Mouse (Mus musculus) urinary bladder, postnatal 14 days (tissue): ENCODE measurements around the gene Nup37.
A peak's percentile ranks its signal among the peaks of the same experiment; 100 is the strongest.

Experiments
- DNase-seq: peaks from one replicate; pipeline ENCODE4 v3.0.0; 2021; ENCODE audit warnings: low spot score

The Nup37 gene

GRCm38 (mm10) chr10:88146707-88147477 is at the start of gene Nup37, which contains the start of gene Parpbp:
Nup37 (plus strand) TSS chr10:88146992.
Parpbp (minus strand) TSS chr10:88146941.
- peak; percentile 86 for DNase-seq

DNA sequence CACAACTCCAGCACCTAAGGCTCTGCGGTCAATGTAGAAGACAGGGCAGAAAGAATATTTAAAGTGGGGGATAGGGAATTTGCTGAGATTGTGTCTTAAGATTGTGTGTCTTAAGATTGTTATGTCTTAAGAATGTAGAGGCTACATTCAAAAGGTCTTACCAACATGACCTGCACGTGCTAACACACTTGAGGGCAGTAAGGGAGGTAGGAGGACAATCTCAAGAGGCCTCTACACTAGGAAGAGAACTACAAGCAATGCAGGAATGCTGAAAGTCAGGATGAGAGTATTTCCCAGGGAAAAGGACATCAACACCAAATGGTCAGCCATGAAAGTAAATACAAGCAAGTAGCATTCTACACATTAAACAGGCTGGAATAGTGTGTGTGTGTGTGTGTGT is 40.6 kb upstream of the Nup37 start:
- no peak for DNase-seq

DNA sequence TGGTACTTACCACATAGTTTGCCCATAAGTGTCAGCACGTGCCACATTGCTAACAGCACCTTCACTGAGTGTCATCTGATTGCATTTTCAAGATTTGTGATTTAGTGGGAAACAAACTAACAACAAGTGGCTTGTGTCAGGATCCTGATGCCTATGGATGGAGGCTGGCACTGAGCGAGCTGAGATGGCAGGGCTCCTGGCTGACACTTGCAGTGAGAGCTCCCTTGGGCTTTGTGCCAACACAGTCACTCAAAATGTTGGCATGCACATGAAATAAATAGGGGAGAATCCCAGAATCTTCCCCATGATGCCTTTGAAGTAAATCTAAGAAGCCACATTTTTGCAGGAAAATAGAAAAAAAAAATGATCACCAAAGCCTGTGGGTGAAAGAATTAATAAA is 33.5 kb upstream of the Nup37 start:
- no peak for DNase-seq

DNA sequence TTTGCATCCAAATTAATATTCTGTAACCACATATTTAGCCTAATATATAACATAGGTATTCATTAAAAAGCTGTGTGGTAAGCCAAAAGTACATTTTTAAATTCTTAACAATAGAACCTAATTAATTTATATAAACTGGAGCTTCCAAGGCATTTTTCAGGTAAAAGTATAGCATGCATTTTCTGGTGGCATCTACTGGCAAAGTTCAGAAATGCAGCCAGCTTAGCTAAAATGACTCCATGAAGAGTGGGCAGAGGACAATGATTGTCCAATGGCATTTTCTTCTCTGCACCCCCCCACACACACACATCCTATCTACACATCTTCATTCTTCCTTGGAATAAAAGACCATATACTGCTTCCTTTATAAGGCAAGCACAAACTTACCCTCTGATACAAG is 27.1 kb upstream of the Nup37 start:
- DNase-seq = no peak

DNA sequence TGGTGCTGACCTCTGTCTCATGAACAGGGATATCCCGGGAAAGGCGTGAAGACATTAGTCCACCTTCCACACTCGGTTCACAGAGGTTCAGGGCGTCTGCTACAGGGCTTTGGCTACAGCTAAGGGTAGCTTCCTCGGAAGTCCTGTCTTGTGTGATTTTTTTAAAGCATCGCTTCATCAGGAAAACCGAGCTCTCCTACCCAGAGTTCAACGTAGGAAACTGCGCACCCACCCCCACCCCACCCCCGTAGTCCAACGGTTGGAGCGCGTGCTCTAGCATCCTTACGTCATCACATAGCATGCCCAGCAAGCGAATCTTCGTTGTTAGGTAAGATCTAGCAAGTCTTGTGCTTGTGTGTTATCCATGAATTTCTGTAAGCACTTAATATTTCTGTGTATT is 11.2 kb upstream of the Nup37 start:
- no peak for DNase-seq

DNA sequence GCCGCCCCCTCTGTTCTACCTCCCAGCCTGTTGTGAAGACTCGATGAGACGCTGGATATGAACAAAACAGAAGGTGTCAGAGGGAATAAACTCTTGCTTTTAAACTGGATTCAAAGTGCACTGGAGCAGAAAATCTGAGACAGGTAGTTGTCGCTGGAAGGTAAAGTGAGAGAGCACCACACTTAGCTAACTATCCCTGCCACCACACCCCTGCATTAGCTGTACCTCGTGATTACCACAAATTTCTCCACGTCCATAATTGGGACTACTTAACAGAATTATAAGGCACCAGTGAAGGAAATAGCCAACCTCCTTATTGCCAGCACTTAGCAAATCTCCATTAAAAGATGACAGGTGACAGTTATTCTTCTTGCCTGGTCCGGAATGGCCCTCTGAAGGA is 605 bp upstream of the Nup37 start:
- DNase-seq = no peak

DNA sequence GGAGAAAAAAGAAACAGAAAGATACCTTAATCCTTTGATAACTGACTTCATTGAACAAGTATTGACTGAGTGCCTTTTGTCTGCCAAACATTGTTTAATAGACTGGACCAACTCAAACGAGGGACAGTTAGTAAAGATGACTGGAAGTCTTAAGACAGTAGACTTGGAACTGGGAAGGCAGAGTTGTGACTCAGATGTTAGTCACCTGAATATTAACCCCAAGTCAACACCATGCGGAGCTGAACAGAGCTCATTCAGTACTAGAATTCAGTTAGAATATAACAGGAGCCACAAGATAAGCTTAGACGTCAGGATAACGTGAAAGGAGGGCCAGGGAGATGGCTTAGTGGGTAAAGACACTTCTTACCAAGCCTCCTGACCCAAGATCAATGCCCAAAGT is 3.6 kb downstream of the Nup37 start:
- no peak for DNase-seq

DNA sequence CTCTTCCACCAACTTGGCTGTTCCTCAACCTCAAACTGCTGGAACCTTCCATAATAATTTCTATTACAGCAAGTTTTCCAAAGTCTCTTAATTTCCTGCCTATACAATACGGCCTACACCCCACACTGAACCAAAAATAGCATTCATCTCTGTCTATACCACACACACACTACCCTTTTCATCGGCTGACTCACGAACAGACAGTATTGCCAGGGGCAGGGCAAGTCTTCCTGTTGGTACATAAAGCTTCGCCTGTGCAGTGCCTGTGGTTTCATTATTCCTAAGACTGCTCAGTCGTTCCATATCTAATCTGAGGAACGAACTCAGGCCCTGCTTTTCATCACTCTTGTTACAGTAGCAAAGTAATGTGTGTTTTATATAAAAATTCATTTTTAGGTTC is 4.9 kb downstream of the Nup37 start:
- DNase-seq = no peak

DNA sequence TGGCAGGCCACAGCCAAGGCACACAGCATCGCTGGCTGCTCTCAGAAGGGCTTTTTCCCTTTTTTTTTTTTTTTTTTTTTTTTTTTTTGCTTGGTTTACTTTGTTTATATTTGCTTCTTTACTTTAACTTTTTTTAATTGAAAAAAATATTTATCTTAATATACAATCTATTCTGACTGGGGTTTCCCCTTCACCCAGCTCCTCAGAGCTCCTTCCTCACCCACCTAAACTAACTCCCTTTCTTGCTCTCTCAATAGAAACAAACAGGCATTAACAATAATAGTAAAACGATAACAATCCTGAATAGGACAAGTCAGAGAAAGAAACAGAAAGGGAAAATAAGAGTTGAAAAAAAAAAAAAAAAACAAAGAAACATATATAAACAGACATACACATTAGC is 15.3 kb downstream of the Nup37 start:
- no peak for DNase-seq

DNA sequence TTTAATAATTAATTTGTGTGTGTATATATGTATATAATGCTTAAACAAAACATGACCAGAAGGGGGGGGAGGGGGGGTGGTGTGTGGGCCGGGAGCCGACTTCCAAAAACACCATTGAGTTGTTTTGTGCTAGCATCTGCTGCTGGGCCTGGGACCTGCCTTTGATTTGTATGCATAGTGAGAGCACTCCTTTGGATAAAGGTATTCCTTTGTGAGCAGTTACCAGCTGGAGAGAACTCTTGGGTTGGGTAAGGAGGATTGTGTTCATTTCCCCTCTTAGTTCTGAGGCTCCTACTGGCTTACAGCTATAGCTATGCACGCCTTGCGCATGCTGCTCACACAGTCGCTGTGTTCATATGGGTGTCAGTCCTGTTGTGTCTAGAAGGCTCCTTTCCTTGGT is 15.9 kb downstream of the Nup37 start:
- DNase-seq = no peak

DNA sequence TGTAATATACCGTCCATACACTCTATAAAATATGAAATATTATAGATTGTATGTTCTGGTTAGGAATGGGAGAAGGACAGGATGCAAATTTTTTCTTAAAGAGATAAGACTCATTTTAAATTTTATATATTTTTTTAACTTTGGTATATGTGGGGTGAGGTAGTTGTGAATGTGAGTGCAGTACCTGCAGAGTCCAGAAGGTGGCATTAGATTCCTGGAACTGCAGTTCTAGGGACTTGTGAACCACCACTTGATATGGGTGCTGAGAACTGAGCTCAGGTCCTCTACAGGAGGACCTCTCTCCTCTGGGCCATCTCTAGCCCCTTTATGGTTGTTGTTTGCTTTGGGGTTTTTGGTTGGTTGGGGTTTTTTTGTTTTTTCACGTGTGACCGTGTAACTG is 19.4 kb downstream of the Nup37 start:
- DNase-seq = no peak

- DNase-seq = no peak
Observed at GRCm38 (mm10) chr10:88167438-88168077, 20.8 kb downstream of the Nup37 start.

GRCm38 (mm10) chr10:88200541-88200940 is 53.7 kb downstream of the Nup37 start:
- no peak for DNase-seq

DNA sequence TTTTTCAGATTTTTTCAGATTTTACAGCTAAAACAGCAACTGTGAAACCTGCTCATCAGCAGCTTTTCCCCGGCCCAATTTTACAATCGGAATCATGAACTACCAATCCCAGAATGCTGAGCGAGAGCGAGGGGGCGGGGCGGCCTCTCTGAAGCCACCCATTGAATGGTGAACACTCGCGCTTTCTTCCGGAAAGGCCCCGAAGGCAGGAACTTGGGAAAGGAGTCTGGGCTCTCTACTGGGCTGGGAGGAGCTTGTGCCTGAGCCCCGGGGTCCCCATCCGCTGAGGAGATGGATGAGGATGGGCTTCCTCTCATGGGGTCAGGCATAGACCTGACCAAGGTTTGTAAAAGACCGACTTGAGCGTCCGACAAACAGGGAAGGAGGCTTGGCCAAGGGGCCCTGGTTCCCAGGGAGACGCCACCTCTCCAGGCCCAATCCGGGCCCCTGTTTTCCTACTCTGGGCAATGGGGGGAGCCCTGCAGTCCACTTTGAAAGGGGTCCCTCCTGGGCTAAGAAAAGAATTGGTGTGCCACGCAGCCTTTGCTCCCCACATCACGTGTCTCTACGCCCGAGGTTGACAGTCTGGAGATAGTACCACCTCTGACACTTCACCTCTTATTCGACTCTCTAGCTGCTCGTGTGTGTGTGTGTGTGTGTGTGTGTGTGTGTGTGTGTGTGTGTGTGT is 54.3 kb downstream of the Nup37 start, which contains the start of gene Washc3:
Gene Washc3 (plus strand): TSS at position 143 of the 688 bp plus-strand sequence.
- DNase-seq = peak; percentile 93

DNA sequence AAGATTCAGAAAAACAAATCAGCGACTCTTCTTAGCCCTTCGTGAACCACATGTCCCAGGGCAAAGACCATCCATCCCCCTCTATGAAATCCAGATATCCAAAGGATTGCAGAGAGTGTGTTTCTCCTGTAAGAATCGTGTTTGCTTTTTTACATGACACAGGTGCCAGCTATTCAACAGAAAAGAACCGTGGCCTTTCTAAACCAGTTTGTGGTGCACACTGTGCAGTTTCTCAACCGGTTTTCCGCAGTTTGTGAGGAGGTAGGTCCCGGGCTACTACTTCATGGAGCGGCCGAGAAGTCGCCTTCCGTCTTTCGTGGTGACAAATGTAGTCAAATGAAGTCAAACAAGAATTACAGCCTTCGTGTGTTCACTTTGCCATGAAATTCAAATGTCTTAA is 54.9 kb downstream of the Nup37 start:
- no peak for DNase-seq

GRCm38 (mm10) chr10:88202581-88202980 is 55.8 kb downstream of the Nup37 start:
- no peak for DNase-seq

- DNase-seq = no peak
Observed at GRCm38 (mm10) chr10:88203236-88203635, 56.4 kb downstream of the Nup37 start.

DNA sequence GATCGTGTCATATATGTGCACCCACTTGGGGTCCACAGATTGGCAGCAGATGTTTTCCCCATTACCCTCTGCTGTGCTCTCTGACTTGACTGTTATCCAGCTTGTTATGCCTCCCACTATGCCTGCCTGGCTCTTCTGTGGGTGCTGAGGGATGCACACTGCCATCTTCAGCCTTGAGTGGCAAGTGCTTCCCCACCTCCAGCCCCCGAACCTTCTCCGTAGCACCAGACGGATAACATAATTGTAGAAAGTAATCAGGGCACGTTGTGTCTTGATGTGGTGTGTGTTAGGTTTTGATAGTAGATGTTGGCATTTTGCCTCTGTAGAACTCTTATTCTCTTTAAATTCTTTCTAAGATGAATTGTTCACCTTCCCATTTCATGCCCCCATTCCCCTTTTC is 65.9 kb downstream of the Nup37 start:
- DNase-seq = no peak

DNA sequence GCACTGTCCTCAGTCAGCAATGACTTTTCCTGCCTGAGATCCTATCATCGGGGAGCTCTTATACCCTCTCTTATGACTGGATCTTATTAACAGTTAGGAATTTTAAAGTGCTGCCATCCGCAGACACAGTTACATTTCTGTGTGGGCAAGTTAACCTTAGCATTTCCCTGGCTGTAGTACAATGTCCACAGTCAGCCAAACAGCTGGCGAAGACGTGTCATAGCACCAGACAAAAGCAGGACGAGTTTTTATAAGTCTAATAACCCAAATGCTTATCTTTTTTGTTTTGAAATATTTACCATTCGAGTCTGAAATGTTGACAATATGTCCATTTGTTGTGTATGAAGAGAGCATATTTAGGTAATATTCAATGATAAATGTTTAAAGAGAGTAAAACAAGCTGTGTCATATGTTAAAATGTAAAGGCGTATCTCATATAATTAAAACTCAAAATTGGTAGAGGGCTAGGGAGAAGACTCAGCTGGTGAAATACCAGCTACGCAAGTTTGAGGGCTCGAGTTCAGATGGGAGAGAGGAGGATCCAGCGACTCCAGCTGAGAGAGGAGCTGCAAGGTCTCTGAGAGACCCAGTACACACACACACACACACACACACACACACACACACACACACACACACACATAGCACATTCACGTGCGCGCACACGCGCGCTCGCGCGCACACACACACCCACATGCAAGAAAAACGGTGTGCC is 68.2 kb downstream of the Nup37 start:
- no peak for DNase-seq

GRCm38 (mm10) chr10:88218161-88218560 is 71.4 kb downstream of the Nup37 start:
- no peak for DNase-seq

- DNase-seq = no peak
Observed at GRCm38 (mm10) chr10:88221718-88222117, 74.9 kb downstream of the Nup37 start.

DNA sequence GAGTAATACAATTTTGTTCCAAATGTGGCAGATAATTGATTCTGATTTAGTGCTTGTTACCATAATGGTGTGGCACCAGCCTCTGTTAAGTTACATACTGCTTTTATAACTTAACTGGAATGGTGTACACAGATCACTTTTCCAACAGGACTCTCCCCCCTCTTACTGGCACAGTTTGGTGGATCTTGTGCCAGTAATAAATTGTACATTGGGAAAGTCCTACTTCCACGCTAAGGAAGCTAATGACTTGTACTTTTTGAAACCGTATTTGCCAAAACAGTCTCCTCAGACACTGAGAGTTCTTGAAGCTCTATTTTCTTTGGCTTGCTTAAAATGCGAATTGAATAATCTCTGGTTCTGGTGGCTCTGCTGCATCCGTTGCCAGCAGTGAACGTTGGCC is 78.6 kb downstream of the Nup37 start:
- DNase-seq = no peak
